Comparison of ENCODE assay signal across 11 mouse cellular contexts in the genomic region with DNA sequence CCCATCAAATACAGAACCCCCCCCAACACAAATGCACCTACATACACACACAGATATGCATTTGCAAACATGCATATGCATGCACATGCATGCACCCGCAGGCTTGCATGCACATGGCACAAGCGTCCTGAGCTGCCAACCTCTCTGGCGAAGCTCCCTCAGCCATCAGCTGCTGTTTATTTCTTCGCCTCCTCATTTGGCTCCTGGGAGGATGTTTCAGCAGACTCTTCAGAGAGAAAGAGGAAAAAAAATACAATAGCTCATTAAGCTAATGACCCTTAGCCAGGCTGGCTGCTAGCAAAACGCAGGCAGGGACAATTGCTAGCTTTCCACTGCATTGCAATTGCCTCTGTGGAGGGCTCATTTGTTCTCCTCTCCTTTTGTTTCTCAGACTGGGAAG.
DNase-seq lines count a peak whose midpoint lies in the region; ATAC-seq lines count a peak whose summit lies in the region.
"Had no signal": no experiment of that assay in that cellular context is flagged by ENCODE, and none has a peak within 500 bp of the region (broad histone marks: within the 10 kb centered on the region; RNA-seq: fewer than 3 reads in every experiment).

No protein-coding gene starts in this region.

- H3K9me3 ChIP-seq in embryonic facial prominence, embryonic 14.5 days (ENCODE audit: control insufficient read depth, low read length) = no peaks in the 10 kb centered on the region
- no peaks in the 10 kb centered on the region for H3K9me3 ChIP-seq in embryonic facial prominence, embryonic 10.5 days
- no peaks in the 10 kb centered on the region for H3K9me3 ChIP-seq in midbrain, embryonic 13.5 days
- no peaks in the 10 kb centered on the region for H3K9me3 ChIP-seq in midbrain, embryonic 16.5 days (replicated peaks; ENCODE audit: control insufficient read depth, low read length, poor library complexity, severe bottlenecking)
- H3K9me3 ChIP-seq: liver, embryonic 15.5 days had no signal

- 59% methylated on average over 5 of the region's 5 CpGs for WGBS in embryonic facial prominence, embryonic 14.5 days
- 55% methylated on average over 5 of the region's 5 CpGs for WGBS in embryonic facial prominence, embryonic 10.5 days
- 55% methylated on average over 5 of the region's 5 CpGs for WGBS in midbrain, embryonic 13.5 days
- 38% methylated on average over 5 of the region's 5 CpGs for WGBS in midbrain, embryonic 16.5 days

- no peaks in the 10 kb centered on the region for H3K4me1 ChIP-seq in embryonic facial prominence, embryonic 14.5 days (ENCODE audit: control insufficient read depth, insufficient read depth, low read length)
- H3K4me1 ChIP-seq in embryonic facial prominence, embryonic 10.5 days = no peaks in the 10 kb centered on the region
- peaks cover 13% of the 10 kb centered on the region; the same call in 1 of the 2 replicates for H3K4me1 ChIP-seq in midbrain, embryonic 13.5 days (replicated peaks)
- H3K4me1 ChIP-seq in midbrain, embryonic 16.5 days (ENCODE audit: control insufficient read depth, insufficient read depth, low read length) = peaks cover 7% of the 10 kb centered on the region; the same call in 1 of the 2 replicates
- H3K4me1 ChIP-seq: liver, embryonic 15.5 days had no signal

- H3K9ac ChIP-seq in embryonic facial prominence, embryonic 14.5 days (ENCODE audit: low read depth, low read length) = no peak overlapping the region
- no peak overlapping the region for H3K9ac ChIP-seq in midbrain, embryonic 13.5 days (replicated peaks)
- H3K9ac ChIP-seq in midbrain, embryonic 16.5 days (ENCODE audit: low read depth, low read length) = no peak overlapping the region
- H3K9ac ChIP-seq: liver, embryonic 15.5 days had no signal

- H3K27ac ChIP-seq in embryonic facial prominence, embryonic 14.5 days (replicated peaks; ENCODE audit: low read depth, low read length) = no peak overlapping the region
- H3K27ac ChIP-seq in embryonic facial prominence, embryonic 10.5 days (replicated peaks) = no peak overlapping the region
- H3K27ac ChIP-seq in midbrain, embryonic 13.5 days = no peak overlapping the region
- H3K27ac ChIP-seq in midbrain, embryonic 16.5 days (ENCODE audit: low read length) = no peak overlapping the region
- H3K27ac ChIP-seq: liver, embryonic 15.5 days had no signal

- no peak for ATAC-seq in embryonic facial prominence, embryonic 14.5 days (ENCODE audit: low read depth)
- ATAC-seq in midbrain, embryonic 13.5 days = 0 out of 2 replicates have a peak, but pooled peaks have one; percentile 30
- no peak for ATAC-seq in midbrain, embryonic 16.5 days
- no peak for ATAC-seq in inflammation-experienced regulatory T-cells, adult 6 months

- H3K27me3 ChIP-seq in embryonic facial prominence, embryonic 14.5 days (replicated peaks; ENCODE audit: control insufficient read depth, insufficient read depth, low read length) = no peaks in the 10 kb centered on the region
- H3K27me3 ChIP-seq in embryonic facial prominence, embryonic 10.5 days (replicated peaks; ENCODE audit: low read depth, poor library complexity, severe bottlenecking) = no peaks in the 10 kb centered on the region
- H3K27me3 ChIP-seq in midbrain, embryonic 13.5 days = no peaks in the 10 kb centered on the region
- no peaks in the 10 kb centered on the region for H3K27me3 ChIP-seq in midbrain, embryonic 16.5 days (ENCODE audit: control insufficient read depth, insufficient read depth, low read depth, low read length)
- H3K27me3 ChIP-seq: liver, embryonic 15.5 days had no signal

- intact Hi-C loops in heart, postnatal 36 days (cut with DNase I) = no loop called here

- H3K36me3 ChIP-seq in embryonic facial prominence, embryonic 14.5 days (ENCODE audit: control insufficient read depth, insufficient read depth, low read length) = no peaks in the 10 kb centered on the region
- no peaks in the 10 kb centered on the region for H3K36me3 ChIP-seq in embryonic facial prominence, embryonic 10.5 days (replicated peaks)
- H3K36me3 ChIP-seq in midbrain, embryonic 13.5 days = no peaks in the 10 kb centered on the region
- no peaks in the 10 kb centered on the region for H3K36me3 ChIP-seq in midbrain, embryonic 16.5 days (ENCODE audit: control insufficient read depth, insufficient read depth, low read length)
- H3K36me3 ChIP-seq: liver, embryonic 15.5 days had no signal

- no peak overlapping the region for H3K4me3 ChIP-seq in embryonic facial prominence, embryonic 14.5 days (ENCODE audit: low read depth, low read length)
- no peak overlapping the region for H3K4me3 ChIP-seq in embryonic facial prominence, embryonic 10.5 days
- H3K4me3 ChIP-seq in midbrain, embryonic 13.5 days (replicated peaks) = no peak overlapping the region
- H3K4me3 ChIP-seq in midbrain, embryonic 16.5 days (ENCODE audit: low read depth, low read length) = no peak overlapping the region
- H3K4me3 ChIP-seq: liver, embryonic 15.5 days had no signal

- DNase-seq in embryonic facial prominence, embryonic 14.5 days (ENCODE audit: low spot score) = peak; percentile 13
- no peak for DNase-seq in embryonic facial prominence, embryonic 10.5 days (ENCODE audit: low spot score)
- DNase-seq in layer of hippocampus, adult 18-20 months (ENCODE audit: low spot score in 2 of 2) = peak; percentile 42 to 51
- DNase-seq in retina, postnatal 1 day = peak; percentile 79
- no peak for DNase-seq in heart, postnatal 36 days
- DNase-seq: cerebellum, adult 2 months; thymus, postnatal 36 days had no signal

- no peak overlapping the region for H3K4me2 ChIP-seq in embryonic facial prominence, embryonic 14.5 days (ENCODE audit: low read depth, low read length)
- H3K4me2 ChIP-seq in midbrain, embryonic 13.5 days (replicated peaks) = no peak overlapping the region
- no peak overlapping the region for H3K4me2 ChIP-seq in midbrain, embryonic 16.5 days (ENCODE audit: low read length)
- H3K4me2 ChIP-seq: liver, embryonic 15.5 days had no signal

Comparison
In these comparisons a context has a peak if more than half of its experiments do, and no peak if none do; other contexts are left out.
1. DNase-seq: peak in embryonic facial prominence, embryonic 14.5 days (single experiment), layer of hippocampus, adult 18-20 months (2 of 2) and retina, postnatal 1 day (single experiment); none in embryonic facial prominence, embryonic 10.5 days (single experiment) and heart, postnatal 36 days (0 of 2).